Mouse (Mus musculus) bone marrow, adult 2 months (tissue): Measurements from ENCODE around the gene Samd13.

Experiments
- CTCF ChIP-seq: fragments of 200-500 bp; IDR thresholded peaks from 2 replicates; pipeline ENCODE4 v1.5.1; 2011; ENCODE audit warnings: low read length, control low read depth; ENCODE audit not compliant: control insufficient read depth, insufficient read depth
- POLR2A ChIP-seq: fragments of 200-500 bp; IDR thresholded peaks from 2 replicates; pipeline ENCODE4 v1.6.1; 2011; ENCODE audit warnings: low read depth, mild to moderate bottlenecking, control low read depth, low read length, borderline replicate concordance; ENCODE audit not compliant: control insufficient read depth

- no peak for TF ChIP-seq POLR2A
- TF ChIP-seq CTCF = no peak
These were observed 27.2 kb downstream of the Samd13 start for GRCm38 (mm10) chr3:146658061-146658639.
